Mouse (Mus musculus) liver, postnatal 0 days (tissue): ENCODE measurements around the gene Fbxl18. TPM values are rescaled to one million over a fixed set of nuclear protein-coding genes. Genes with fewer than 3 reads are reported as not detected.

ENCODE experiments used
- ATAC-seq: fragments of 200-750 bp; cut with Nextera tagmentation; 2 replicates; pipeline ENCODE4 v1.8.0; 2017; ENCODE audit warnings: mild to moderate bottlenecking, moderate library complexity
- DNase-seq: peaks from one replicate; pipeline ENCODE4 v3.0.0-alpha.2; 2016
- H3K27ac ChIP-seq: fragments of 300-500 bp; sonication (generic); 2 replicates; pipeline ENCODE4 v1.5.1; 2014; ENCODE audit warnings: antibody characterized with exemption, moderate library complexity, mild to moderate bottlenecking, low read depth
- H3K27me3 ChIP-seq: fragments of 300-500 bp; sonication (generic); 2 replicates; pipeline ENCODE4 v1.6.1; 2014; ENCODE audit warnings: low read length, control low read depth, mixed read lengths; ENCODE audit not compliant: insufficient read depth
- H3K36me3 ChIP-seq: fragments of 300-500 bp; sonication (generic); replicated peaks from 2 replicates; pipeline ENCODE4 v1.6.1; 2014; ENCODE audit warnings: mild to moderate bottlenecking, control low read depth, low read length, moderate library complexity, mixed read lengths; ENCODE audit not compliant: insufficient read depth
- H3K4me1 ChIP-seq: fragments of 300-500 bp; sonication (generic); 2 replicates; pipeline ENCODE4 v1.6.1; 2014; ENCODE audit warnings: antibody characterized with exemption, mild to moderate bottlenecking, control low read depth; ENCODE audit not compliant: insufficient read depth
- H3K4me2 ChIP-seq: fragments of 300-500 bp; sonication (generic); 2 replicates; pipeline ENCODE4 v1.6.1; 2014; ENCODE audit warnings: low read depth, mild to moderate bottlenecking, low read length, moderate library complexity, mixed read lengths
- H3K4me3 ChIP-seq: fragments of 300-500 bp; sonication (generic); 2 replicates; pipeline ENCODE4 v1.5.1; 2014; ENCODE audit warnings: low read depth, low read length
- H3K9ac ChIP-seq: fragments of 300-500 bp; sonication (generic); replicated peaks from 2 replicates; pipeline ENCODE4 v1.6.1; 2014; ENCODE audit warnings: mild to moderate bottlenecking, moderate library complexity
- H3K9me3 ChIP-seq: fragments of 300-500 bp; sonication (generic); 2 replicates; pipeline ENCODE4 v1.6.1; 2016; ENCODE audit warnings: mild to moderate bottlenecking, control low read depth, low read length, mixed read lengths
- CTCF ChIP-seq: sonication (generic); IDR thresholded peaks from 2 replicates; pipeline ENCODE4 v1.5.1; 2016; ENCODE audit warnings: antibody characterized with exemption, low read depth
- EP300 ChIP-seq: IDR thresholded peaks from 2 replicates; pipeline ENCODE4 v1.6.1; 2016; ENCODE audit warnings: antibody characterized with exemption, low read depth, mild to moderate bottlenecking
- WGBS: fragments of 180-500 bp; shearing (Covaris S2); extraction: QIAGEN DNeasy Blood & Tissue Kit; methylation state at CpG from one replicate; pipeline ENCODE4 v1.1.7; 2014; ENCODE audit not compliant: insufficient replicate concordance; 5-methylcytosine and 5-hydroxymethylcytosine counted together
- polyA plus RNA-seq: library from polyadenylated mRNA; unstranded; fragments of >200 nt; fragmentation: Nextera tagmentation; extraction: Ambion mirVana; gene quantifications from 2 replicates; pipeline ENCODE4 v1.2.1, GENCODE M21; 2015

Gene Fbxl18
- polyA plus RNA-seq, 1 experiment from 2014 or later = 3.2 TPM

DNA sequence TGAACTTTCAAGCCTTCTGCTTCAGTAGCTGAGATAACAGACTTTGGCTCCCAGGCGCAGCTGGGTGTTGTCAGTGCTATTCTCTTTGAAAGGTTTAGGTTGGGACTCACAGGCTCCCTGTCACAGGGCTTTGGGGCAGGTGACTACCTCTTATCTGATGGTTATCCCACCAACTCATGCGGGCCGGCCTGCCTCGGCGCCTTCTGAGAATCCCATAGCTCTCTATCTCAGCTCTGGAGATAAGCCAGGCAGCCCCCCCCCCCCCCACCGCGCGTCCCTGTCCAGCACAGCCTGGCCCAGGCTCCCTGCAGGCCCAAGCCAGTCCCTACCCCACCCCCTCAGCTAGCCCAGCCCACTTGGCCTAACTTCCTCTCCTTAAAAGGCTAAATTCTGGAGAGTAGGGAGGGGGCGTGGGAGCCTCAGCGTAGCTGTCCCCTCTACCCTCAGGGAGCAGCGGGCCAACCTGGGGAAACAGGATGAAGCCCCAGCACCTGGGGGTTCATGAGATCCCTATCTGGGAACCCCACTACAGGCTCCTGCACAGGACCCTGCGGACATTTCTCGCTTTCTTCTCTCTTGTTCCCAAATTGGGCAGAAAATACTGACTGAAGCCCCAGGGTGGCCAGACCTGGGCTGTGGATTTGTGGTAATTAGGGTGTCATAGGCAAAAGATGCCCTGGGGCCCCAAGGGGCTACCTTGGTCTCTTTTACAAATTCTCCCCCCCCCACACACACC, 31.2 kb upstream of the Fbxl18 start:
- H3K27me3 ChIP-seq = no peaks in the 10 kb centered on the region
- ATAC-seq (peak; percentile 40), DNase-seq (peak; percentile 59)
- peak overlapping the region; percentile 61 for H3K4me2 ChIP-seq
- H3K4me1 ChIP-seq = peaks cover 44% of the 10 kb centered on the region
- TF ChIP-seq EP300 = no peak
- TF ChIP-seq CTCF = no peak
- peak overlapping the region; percentile 5; the same call in 1 of the 2 replicates for H3K4me3 ChIP-seq
- H3K27ac ChIP-seq = peak overlapping the region; percentile 78
- H3K36me3 ChIP-seq = no peaks in the 10 kb centered on the region
- H3K9ac ChIP-seq = peak overlapping the region; percentile 57
- 21% methylated on average over 13 of the region's 13 CpGs for WGBS
- H3K9me3 ChIP-seq = no peaks in the 10 kb centered on the region

GRCm38 (mm10) chr5:142924336-142924959, 29.2 kb upstream of the Fbxl18 start:
- Histone ChIP-seq H3K36me3 (no peaks in the 10 kb centered on the region), H3K9ac (no peak overlapping the region), H3K4me3 (no peak overlapping the region), H3K27me3 (no peaks in the 10 kb centered on the region), H3K27ac (no peak overlapping the region), H3K4me1 (peaks cover 55% of the 10 kb centered on the region), H3K9me3 (no peaks in the 10 kb centered on the region), H3K4me2 (no peak overlapping the region)
- DNase-seq (no peak), ATAC-seq (no peak)
- TF ChIP-seq EP300 (no peak), CTCF (no peak)
- WGBS = 69% methylated on average over 12 of the region's 12 CpGs

GRCm38 (mm10) chr5:142923781-142924180, 28.6 kb upstream of the Fbxl18 start:
- Histone ChIP-seq H3K4me1 (peaks cover 54% of the 10 kb centered on the region), H3K9me3 (no peaks in the 10 kb centered on the region), H3K27ac (no peak overlapping the region), H3K4me2 (no peak overlapping the region), H3K4me3 (no peak overlapping the region), H3K27me3 (no peaks in the 10 kb centered on the region), H3K9ac (no peak overlapping the region), H3K36me3 (no peaks in the 10 kb centered on the region)
- TF ChIP-seq EP300 = no peak
- no peak for TF ChIP-seq CTCF
- WGBS = 77% methylated on average over 3 of the region's 3 CpGs
- DNase-seq = no peak
- no peak for ATAC-seq

DNA sequence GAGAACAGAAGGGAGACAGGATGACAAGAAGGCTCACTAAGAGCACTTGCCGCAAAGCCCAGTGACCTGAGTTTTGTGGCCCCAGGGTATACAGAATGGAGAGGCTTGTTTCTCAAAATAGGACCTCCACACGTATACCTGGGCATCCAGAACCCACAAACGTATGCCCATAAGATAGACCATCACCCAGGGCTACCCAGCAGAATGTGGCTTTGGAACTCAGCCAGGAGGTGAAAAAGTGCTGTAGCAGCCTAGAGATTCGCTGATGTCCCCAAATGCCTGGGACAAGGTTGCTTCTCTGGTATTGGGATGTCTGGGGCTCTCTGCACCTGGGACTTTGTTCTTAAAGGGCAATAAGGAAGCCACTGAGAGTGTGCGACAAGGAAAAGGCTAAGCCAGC, 27.0 kb upstream of the Fbxl18 start:
- no peak overlapping the region for H3K9ac ChIP-seq
- H3K9me3 ChIP-seq = no peaks in the 10 kb centered on the region
- H3K4me3 ChIP-seq = no peak overlapping the region
- DNase-seq (no peak), ATAC-seq (no peak)
- H3K27ac ChIP-seq = peak overlapping the region; percentile 90
- H3K4me1 ChIP-seq = peaks cover 44% of the 10 kb centered on the region
- TF ChIP-seq CTCF = no peak
- no peak for TF ChIP-seq EP300
- 66% methylated on average over 5 of the region's 5 CpGs for WGBS
- no peak overlapping the region for H3K4me2 ChIP-seq
- H3K36me3 ChIP-seq = no peaks in the 10 kb centered on the region
- no peaks in the 10 kb centered on the region for H3K27me3 ChIP-seq

DNA sequence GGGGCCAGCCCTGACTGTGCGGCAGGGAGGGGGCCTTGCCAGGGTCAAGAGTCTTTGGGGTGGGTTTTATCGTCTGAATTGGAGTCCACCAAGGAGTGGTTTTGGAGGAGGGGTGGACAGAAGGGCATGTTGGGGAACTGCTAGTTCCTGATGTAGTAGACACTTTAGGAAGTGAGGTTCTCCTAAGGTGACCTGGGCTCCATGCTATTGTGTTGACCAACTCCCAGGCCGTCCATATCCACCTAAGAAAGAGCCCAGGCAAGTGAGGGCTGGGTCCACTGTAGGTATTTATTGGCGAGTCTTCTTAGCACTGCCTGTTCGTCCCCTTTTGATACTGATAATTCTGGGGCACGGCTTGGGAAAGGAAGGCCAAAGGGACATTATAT, 25.8 kb upstream of the Fbxl18 start:
- Histone ChIP-seq H3K9ac (peak overlapping the region; percentile 49), H3K4me1 (peaks cover 34% of the 10 kb centered on the region), H3K27me3 (no peaks in the 10 kb centered on the region), H3K4me3 (0 out of 2 replicates have a peak overlapping the region, but pooled peaks have one; percentile 1), H3K27ac (peak overlapping the region; percentile 90), H3K36me3 (no peaks in the 10 kb centered on the region), H3K9me3 (no peaks in the 10 kb centered on the region), H3K4me2 (peak overlapping the region; percentile 55)
- no peak for TF ChIP-seq EP300
- no peak for TF ChIP-seq CTCF
- no peak for DNase-seq
- WGBS = 31% methylated on average over 6 of the region's 6 CpGs
- ATAC-seq = peak; percentile 18

GRCm38 (mm10) chr5:142920311-142921073, 25.3 kb upstream of the Fbxl18 start:
- 19% methylated on average over 8 of the region's 8 CpGs for WGBS
- DNase-seq (peak; percentile 90), ATAC-seq (peak; percentile 100)
- Histone ChIP-seq H3K27ac (peak overlapping the region; percentile 90), H3K4me3 (0 out of 2 replicates have a peak overlapping the region, but pooled peaks have one; percentile 1), H3K9me3 (no peaks in the 10 kb centered on the region), H3K4me2 (peak overlapping the region; percentile 55), H3K9ac (peak overlapping the region; percentile 49; the same call in 1 of the 2 replicates), H3K36me3 (no peaks in the 10 kb centered on the region), H3K27me3 (no peaks in the 10 kb centered on the region), H3K4me1 (peaks cover 28% of the 10 kb centered on the region)
- TF ChIP-seq EP300 = peak; percentile 68
- peak; percentile 57 for TF ChIP-seq CTCF
